Mouse (Mus musculus) lung, postnatal 0 days (tissue): ENCODE data around the gene Mamstr.
A peak's percentile ranks its signal among the peaks of the same experiment; 100 is the strongest.

Experiments
- CTCF ChIP-seq: IDR thresholded peaks from 2 replicates; pipeline ENCODE4 v1.5.1; 2016; ENCODE audit warnings: antibody characterized with exemption, mild to moderate bottlenecking
- EP300 ChIP-seq: IDR thresholded peaks from 2 replicates; pipeline ENCODE4 v1.6.1; 2016; ENCODE audit warnings: antibody characterized with exemption, mild to moderate bottlenecking, control low read depth

DNA sequence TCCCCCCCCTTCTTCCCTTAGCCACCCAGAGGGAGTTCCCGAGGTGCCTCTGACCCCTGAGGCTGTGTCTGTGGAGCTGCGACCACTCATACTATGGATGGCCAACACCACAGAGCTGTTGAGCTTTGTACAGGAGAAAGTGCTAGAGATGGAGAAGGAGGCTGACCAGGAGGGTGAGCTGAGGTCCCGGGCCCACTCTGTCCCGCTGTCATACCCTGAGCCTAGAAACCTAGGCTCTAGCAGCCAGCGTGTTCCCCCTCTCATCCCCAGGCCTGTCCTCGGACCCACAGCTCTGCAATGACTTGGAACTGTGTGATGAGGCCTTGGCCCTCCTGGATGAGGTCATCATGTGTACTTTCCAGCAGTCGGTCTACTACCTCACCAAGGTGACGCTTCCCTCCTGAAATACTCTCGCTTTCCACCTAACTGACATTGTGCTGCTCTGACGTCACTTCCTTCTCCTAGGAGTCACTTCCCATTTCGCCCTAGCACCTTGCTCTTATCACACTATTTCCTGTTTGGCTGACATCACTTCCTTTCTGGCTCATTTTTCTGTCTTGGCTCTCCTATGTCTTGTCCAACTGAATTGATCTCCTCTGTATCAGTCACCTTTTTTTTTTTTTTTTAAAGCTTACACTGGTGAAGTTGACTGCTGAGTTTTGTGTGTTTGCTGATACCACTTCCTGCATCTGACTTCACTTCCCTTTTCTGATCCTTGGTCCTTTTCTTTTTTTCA, 4.7 kb upstream of the Mamstr start:
- no peak for TF ChIP-seq CTCF
- peak; percentile 85 for TF ChIP-seq EP300
